Mouse (Mus musculus): ENCODE results near the gene Golga4. TPM values are rescaled to one million over a fixed set of nuclear protein-coding genes. Genes with fewer than 3 reads are reported as not detected.

Golga4 gene
- polyA plus RNA-seq, 1 experiment: 18.5 TPM

DNA sequence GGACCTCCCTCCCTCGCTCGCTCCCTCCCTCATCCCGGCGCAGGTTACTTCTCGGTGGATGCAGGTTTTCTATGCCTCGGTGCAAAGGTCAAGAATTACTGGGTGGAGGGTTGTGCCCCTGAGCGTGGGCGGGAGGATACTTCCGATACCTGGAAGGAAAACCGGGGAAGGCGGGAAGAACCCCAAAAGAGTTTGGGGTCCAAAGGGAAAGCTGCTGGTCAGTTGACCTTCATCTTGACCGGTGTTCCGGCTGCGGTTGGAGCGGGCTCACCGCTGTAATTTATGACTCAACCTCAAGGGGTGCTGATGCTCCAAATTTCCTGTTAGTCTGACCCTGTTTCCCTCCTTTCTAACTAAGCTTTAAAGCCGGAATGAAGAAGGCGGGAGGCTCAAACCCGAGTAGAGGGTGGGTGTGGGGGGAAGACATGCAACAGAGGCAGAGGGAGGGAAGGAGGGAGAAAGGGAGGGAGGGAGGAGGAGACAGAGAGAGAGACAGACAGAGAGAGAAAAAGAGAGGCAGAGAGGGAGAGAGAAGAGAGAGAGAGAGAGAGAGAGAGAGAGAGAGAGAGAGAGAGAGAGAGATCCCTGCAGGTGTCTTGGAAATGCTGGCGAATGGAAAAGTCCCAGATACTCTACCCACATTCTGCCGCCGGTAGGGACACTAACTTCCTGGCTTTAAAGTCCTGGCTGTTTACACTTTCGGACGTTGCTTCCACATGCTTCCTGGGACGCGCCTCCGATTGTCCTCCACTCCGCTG, 17.8 kb upstream of the Golga4 start:
- Histone ChIP-seq H3K36me3 (ENCODE audit: control insufficient read depth, insufficient read depth) (no peaks in the 10 kb centered on the region), H3K4me2 (ENCODE audit: low read depth) (peak overlapping the region; percentile 86), H3K79me2 (ENCODE audit: control insufficient read depth, insufficient read depth) (no peaks in the 10 kb centered on the region), H3ac (ENCODE audit: control insufficient read depth, insufficient read length) (no peak overlapping the region), H3K27me3 (ENCODE audit: control insufficient read depth, insufficient read depth, insufficient read length) (no peaks in the 10 kb centered on the region), H3K4me3 (peak overlapping the region; percentile 20)
- TF ChIP-seq E2F4 (IDR thresholded peaks at IDR 0.05; ENCODE audit: insufficient read depth) (peak; percentile 13), USF1 (IDR thresholded peaks at IDR 0.05; ENCODE audit: low read depth) (no peak)

DNA sequence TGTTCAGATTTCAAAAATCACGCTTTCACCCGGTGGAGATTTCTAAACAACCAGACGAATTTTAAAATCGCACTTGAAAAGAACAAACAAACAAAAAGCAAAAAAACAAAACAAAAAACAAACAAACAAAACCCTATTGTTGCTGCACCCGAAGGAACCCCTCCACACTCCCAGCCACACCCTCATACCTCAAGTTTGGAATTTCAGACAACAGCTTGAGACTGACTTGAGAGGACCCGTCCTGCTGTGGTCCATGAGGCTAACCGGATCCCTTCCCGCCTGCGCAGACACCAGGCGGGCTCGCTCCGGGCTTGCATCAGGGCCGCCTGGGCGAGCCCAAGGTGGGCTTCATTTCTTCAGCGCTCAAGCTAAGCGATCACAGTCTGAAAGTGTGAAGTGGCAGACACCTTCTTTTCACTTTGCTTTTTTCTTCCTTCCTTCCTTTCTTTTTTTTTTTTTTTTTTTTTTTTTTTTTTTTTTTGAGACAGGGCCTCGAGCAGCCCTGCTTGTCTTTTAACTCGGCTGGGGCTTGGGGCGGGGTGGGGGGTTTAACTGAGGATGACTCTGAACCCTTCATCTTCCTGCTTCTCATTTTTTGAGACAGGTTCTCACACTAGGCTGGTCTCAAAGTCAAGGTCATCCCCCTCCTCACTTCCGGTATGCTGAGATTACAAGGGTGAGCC, 17.0 kb upstream of the Golga4 start:
- no peaks in the 10 kb centered on the region for H3K27me3 ChIP-seq (ENCODE audit: control insufficient read depth, insufficient read depth, insufficient read length)
- no peaks in the 10 kb centered on the region for H3K79me2 ChIP-seq (ENCODE audit: control insufficient read depth, insufficient read depth)
- no peaks in the 10 kb centered on the region for H3K36me3 ChIP-seq (ENCODE audit: control insufficient read depth, insufficient read depth)
- no peak overlapping the region for H3ac ChIP-seq (ENCODE audit: control insufficient read depth, insufficient read length)
- TF ChIP-seq POLR2A (IDR thresholded peaks at IDR 0.05; ENCODE audit: insufficient read length, low read depth) (no peak), REST (IDR thresholded peaks at IDR 0.05; ENCODE audit: insufficient read depth, insufficient read length) (no peak), MYOG (IDR thresholded peaks at IDR 0.05; ENCODE audit: control insufficient read depth in 1 of 3, insufficient read depth in 1 of 3, insufficient read length in 2 of 3, low read depth in 2 of 3) (no peak)
- H3K4me3 ChIP-seq: peak overlapping the region; percentile 20
- H3K4me2 ChIP-seq (ENCODE audit: low read depth): peak overlapping the region; percentile 86

DNA sequence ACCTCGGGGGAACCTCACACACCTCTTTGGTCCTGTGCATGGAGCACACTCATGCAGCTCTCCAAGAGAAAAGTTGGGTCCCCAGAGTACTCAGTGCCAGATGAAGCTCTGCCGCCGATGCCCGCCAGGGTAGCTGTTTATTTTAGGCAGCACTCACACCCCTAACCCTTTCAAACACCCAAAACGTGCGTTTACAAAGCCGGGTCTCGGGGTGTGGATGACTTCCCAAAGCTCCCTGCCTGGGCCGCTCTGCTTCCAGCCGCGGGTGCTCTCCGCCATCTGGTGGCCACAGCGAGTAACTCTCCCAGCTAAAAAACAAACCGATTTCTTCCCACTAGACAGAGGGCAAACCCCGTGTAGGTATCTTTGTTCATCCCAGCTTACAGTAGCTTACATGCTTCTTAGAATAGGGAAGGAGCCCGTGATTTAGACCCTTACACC, 16.5 kb upstream of the Golga4 start:
- H3K4me2 ChIP-seq (ENCODE audit: low read depth): peak overlapping the region; percentile 86
- H3K27me3 ChIP-seq (ENCODE audit: control insufficient read depth, insufficient read depth, insufficient read length): no peaks in the 10 kb centered on the region
- H3K79me2 ChIP-seq (ENCODE audit: control insufficient read depth, insufficient read depth): no peaks in the 10 kb centered on the region
- H3K4me3 ChIP-seq: peak overlapping the region; percentile 20
- H3K36me3 ChIP-seq (ENCODE audit: control insufficient read depth, insufficient read depth): no peaks in the 10 kb centered on the region
- TF ChIP-seq POLR2AphosphoS2 (IDR thresholded peaks at IDR 0.05; ENCODE audit: insufficient read length, low read depth): no peak
- no peak for TF ChIP-seq MYOG (IDR thresholded peaks at IDR 0.05; ENCODE audit: control insufficient read depth in 1 of 3, insufficient read depth in 1 of 3, insufficient read length in 2 of 3, low read depth in 2 of 3)
- no peak for TF ChIP-seq E2F4 (IDR thresholded peaks at IDR 0.05; ENCODE audit: insufficient read depth)
- no peak for TF ChIP-seq TCF12 (IDR thresholded peaks at IDR 0.05; ENCODE audit: insufficient read depth, poor library complexity, severe bottlenecking)
- TF ChIP-seq POLR2A (IDR thresholded peaks at IDR 0.05; ENCODE audit: insufficient read length, low read depth): no peak
- TF ChIP-seq REST (IDR thresholded peaks at IDR 0.05; ENCODE audit: insufficient read depth, insufficient read length): no peak
- no peak for TF ChIP-seq SRF (IDR thresholded peaks at IDR 0.05; ENCODE audit: control insufficient read depth, insufficient read length, low read depth)
- TF ChIP-seq CEBPB (IDR thresholded peaks at IDR 0.05; ENCODE audit: insufficient read depth, poor library complexity, severe bottlenecking): no peak
- TF ChIP-seq TCF3 (IDR thresholded peaks at IDR 0.05; ENCODE audit: insufficient read length, low read depth): no peak
- no peak for TF ChIP-seq MAX (IDR thresholded peaks at IDR 0.05; ENCODE audit: low read depth)
- TF ChIP-seq MYOD1 (IDR thresholded peaks at IDR 0.05; ENCODE audit: control insufficient read depth in 1 of 3, insufficient read length in 2 of 3, low read depth in 2 of 3): no peak
- TF ChIP-seq USF1 (IDR thresholded peaks at IDR 0.05; ENCODE audit: low read depth): no peak
- no peak overlapping the region for H3ac ChIP-seq (ENCODE audit: control insufficient read depth, insufficient read length)

GRCm38 (mm10) chr9:118491195-118491594, 14.9 kb upstream of the Golga4 start:
- no peak for TF ChIP-seq TCF12 (IDR thresholded peaks at IDR 0.05; ENCODE audit: insufficient read depth, poor library complexity, severe bottlenecking)
- TF ChIP-seq MYOG (IDR thresholded peaks at IDR 0.05; ENCODE audit: control insufficient read depth in 1 of 3, insufficient read depth in 1 of 3, insufficient read length in 2 of 3, low read depth in 2 of 3): no peak
- TF ChIP-seq POLR2AphosphoS2 (IDR thresholded peaks at IDR 0.05; ENCODE audit: insufficient read length, low read depth): no peak
- no peak for TF ChIP-seq USF1 (IDR thresholded peaks at IDR 0.05; ENCODE audit: low read depth)
- TF ChIP-seq TCF3 (IDR thresholded peaks at IDR 0.05; ENCODE audit: insufficient read length, low read depth): no peak
- TF ChIP-seq CEBPB (IDR thresholded peaks at IDR 0.05; ENCODE audit: insufficient read depth, poor library complexity, severe bottlenecking): no peak
- no peaks in the 10 kb centered on the region for H3K79me2 ChIP-seq (ENCODE audit: control insufficient read depth, insufficient read depth)
- no peak overlapping the region for H3K4me2 ChIP-seq (ENCODE audit: low read depth)
- H3ac ChIP-seq (ENCODE audit: control insufficient read depth, insufficient read length): no peak overlapping the region
- H3K36me3 ChIP-seq (ENCODE audit: control insufficient read depth, insufficient read depth): no peaks in the 10 kb centered on the region
- no peaks in the 10 kb centered on the region for H3K27me3 ChIP-seq (ENCODE audit: control insufficient read depth, insufficient read depth, insufficient read length)
- H3K4me3 ChIP-seq: no peak overlapping the region

GRCm38 (mm10) chr9:118492932-118493698, 13.0 kb upstream of the Golga4 start:
- H3K36me3 ChIP-seq (ENCODE audit: control insufficient read depth, insufficient read depth): no peaks in the 10 kb centered on the region
- no peak overlapping the region for H3K4me2 ChIP-seq (ENCODE audit: low read depth)
- H3ac ChIP-seq (ENCODE audit: control insufficient read depth, insufficient read length): no peak overlapping the region
- H3K4me3 ChIP-seq: no peak overlapping the region
- no peaks in the 10 kb centered on the region for H3K27me3 ChIP-seq (ENCODE audit: control insufficient read depth, insufficient read depth, insufficient read length)
- TF ChIP-seq CEBPB (IDR thresholded peaks at IDR 0.05; ENCODE audit: insufficient read depth, poor library complexity, severe bottlenecking) (no peak), MAX (IDR thresholded peaks at IDR 0.05; ENCODE audit: low read depth) (no peak), SRF (IDR thresholded peaks at IDR 0.05; ENCODE audit: control insufficient read depth, insufficient read length, low read depth) (no peak), POLR2AphosphoS2 (IDR thresholded peaks at IDR 0.05; ENCODE audit: insufficient read length, low read depth) (no peak), MYOG (IDR thresholded peaks at IDR 0.05; ENCODE audit: control insufficient read depth in 1 of 3, insufficient read depth in 1 of 3, insufficient read length in 2 of 3, low read depth in 2 of 3) (no peak), USF1 (IDR thresholded peaks at IDR 0.05; ENCODE audit: low read depth) (no peak), TCF12 (IDR thresholded peaks at IDR 0.05; ENCODE audit: insufficient read depth, poor library complexity, severe bottlenecking) (no peak), E2F4 (IDR thresholded peaks at IDR 0.05; ENCODE audit: insufficient read depth) (no peak), TCF3 (IDR thresholded peaks at IDR 0.05; ENCODE audit: insufficient read length, low read depth) (no peak), REST (IDR thresholded peaks at IDR 0.05; ENCODE audit: insufficient read depth, insufficient read length) (no peak), MYOD1 (IDR thresholded peaks at IDR 0.05; ENCODE audit: control insufficient read depth in 1 of 3, insufficient read length in 2 of 3, low read depth in 2 of 3) (no peak), POLR2A (IDR thresholded peaks at IDR 0.05; ENCODE audit: insufficient read length, low read depth) (no peak)
- no peaks in the 10 kb centered on the region for H3K79me2 ChIP-seq (ENCODE audit: control insufficient read depth, insufficient read depth)
